Mouse (Mus musculus): Measurements from ENCODE around the gene Mtnr1a.

The Mtnr1a gene

DNA sequence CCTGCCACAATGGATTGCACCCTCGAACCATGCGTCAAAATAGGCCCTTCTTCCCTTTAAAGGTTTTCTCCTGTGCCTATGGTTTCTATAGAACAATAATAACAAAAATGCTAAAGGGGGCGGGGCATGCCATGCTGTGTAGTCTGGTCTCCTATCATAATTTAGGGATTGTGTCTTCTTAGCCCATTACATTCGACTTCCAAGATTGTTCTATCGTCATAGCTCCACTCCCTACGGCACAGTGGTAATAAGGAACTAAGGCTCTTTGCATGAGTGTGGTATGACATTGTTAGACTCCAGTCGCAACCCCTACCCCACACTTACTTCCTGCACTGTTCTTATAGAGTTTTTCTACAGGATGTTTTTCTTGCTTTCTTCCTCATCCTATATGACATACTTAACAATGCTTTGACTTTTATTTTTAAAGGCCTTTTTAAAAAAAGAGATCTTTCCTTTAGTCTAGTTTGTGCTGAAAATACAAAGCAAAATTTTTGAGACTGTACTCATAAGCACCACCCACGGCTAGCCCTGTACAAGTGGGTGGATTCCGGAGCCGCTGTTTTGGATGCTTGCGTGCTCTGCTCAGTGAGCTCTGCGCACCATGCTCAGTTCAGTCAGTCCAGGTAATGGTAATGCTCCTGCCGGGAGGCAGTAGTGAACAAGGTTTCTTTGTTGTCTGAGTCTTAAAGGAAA lies 40.6 kb downstream of the Mtnr1a start:
- peak; percentile 30 for DNase-seq (ENCODE audit: inconsistent ontology term)

DNA sequence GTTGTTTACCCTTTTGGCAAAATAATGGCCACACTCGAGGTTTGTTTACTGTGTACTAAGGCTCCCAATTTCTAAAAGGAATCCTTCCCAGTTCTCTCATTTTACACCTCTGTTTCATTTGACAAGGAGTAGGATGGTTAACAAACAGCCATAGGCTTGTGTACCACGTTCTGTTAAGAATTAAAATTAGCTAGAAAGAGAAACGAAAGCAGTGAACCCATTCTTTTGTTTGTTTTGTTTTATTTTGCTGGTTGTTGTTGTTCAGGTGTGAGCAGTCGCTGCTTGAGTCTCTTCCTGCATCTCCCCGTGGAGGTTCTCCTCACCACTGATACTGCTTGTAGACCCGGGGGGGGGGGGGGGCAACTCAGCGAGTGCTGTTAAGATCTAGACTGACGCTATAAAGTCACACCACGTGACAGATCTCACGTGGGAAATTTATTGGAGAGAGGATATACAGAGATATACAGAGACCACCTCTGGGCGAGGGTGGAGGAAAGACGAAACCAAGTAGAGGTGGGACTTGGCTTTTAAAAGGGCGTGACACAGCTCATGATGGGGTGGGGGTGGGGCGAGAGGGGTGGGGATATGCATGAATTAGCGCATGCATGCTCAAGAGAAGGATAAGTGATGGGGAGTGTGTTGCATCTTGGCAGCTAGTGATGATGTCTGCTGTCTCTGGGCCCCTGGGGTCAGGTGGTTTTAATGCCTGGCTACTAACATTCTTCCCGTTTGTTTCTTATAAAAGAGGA lies 41.3 kb downstream of the Mtnr1a start:
- peak; percentile 5 for DNase-seq (ENCODE audit: inconsistent ontology term)

DNA sequence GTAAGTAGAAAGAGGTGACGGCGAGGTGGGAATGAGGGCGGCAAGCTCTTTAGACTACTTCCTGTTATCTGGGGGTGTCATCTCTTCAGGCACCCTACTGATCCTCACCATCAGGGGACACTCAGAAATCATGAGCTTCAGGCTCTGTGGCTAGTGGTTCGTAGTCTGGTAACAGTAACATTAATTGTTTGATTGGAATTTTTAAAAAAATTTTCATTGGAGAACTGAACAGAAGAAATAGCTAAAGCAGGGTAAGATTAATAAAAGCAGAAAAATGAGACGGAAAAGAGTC lies 41.8 kb downstream of the Mtnr1a start:
- no peak for DNase-seq (ENCODE audit: inconsistent ontology term)

DNA sequence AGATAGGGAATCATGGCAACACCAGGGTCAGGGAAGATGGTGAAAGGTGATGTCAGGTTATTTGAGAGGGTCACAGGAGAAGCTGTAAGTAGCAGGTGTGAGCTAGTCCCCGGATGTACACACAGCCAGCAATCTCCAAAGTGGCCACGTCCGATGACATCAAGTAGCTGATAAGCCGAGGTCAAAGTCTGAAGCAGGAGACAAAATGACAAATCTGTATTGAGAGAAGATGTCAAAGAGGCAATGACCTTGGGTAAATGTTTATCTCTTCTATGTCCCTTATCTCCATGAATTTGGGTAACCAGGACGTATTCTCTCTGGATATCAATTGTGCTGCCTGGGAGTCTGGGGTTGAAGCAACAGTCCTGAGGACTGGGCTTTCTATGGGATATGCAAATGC lies 42.9 kb downstream of the Mtnr1a start:
- no peak for DNase-seq (ENCODE audit: inconsistent ontology term)

DNA sequence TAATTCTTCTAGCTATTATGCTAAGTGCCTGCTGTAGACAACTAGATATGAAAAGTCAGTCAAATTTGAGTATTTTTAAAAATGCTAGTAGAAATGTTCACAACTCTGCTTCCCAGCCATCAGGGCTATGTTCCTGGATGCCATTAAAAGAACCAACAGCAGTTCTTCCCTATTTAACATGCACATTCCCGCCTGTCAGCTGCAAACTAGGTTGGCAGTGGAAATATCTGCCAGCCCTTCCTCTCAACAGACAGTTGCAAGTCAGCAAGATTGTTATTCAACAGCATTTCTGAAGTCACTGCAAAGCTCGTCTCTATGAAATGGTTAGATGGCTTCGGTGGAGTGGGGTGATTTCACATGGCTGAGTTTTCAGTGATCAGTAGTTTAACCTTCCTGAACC lies 48.7 kb downstream of the Mtnr1a start:
- no peak for DNase-seq (ENCODE audit: inconsistent ontology term)

DNA sequence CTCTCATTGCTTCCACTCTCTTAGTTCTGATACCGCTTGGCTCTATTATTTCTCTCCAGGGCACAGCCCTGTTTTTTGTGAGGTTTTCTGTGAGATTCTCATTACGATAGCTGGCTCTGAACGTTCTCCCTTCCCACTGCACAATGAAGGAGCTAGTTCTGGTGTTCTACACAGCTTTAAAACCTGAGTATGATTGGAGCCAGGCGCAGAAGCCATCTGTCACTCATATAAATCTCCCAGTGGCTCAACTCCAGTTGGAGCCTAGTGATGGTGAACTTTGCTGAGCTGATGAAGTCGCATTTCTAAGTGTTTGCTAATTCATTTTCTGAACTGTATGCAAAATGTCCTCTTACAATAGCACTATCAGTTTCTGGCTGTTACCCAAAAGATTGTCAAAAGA lies 56.7 kb downstream of the Mtnr1a start:
- DNase-seq (ENCODE audit: inconsistent ontology term) = no peak
